In the genomic region with DNA sequence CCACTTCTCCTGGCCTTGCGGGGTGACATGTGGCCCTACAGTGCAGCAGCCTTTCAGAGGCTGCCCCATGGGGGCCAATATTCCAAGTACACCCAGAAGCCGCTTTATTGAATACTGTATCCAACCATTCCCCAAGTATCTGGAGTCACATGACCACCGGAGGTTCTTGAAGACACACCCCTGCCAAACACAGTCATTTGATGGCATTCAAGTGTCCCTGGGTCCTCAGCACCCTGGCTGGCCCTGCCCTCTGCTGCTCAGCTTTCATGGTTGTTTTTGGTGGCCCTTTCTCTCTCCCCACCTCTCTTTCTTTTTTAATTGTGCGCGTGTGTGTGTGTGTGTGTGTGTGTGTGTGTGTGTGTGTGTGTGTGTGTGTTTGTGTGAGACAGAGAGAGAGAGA, we compare ENCODE assay signal across 23 mouse cellular contexts.
A peak's percentile ranks its signal among the peaks of the same experiment; 100 is the strongest.
DNase-seq lines count a peak whose midpoint lies in the region; ATAC-seq and TF ChIP-seq lines count a peak whose summit lies in the region.
"Had no signal": no experiment of that assay in that cellular context is flagged by ENCODE, and none has a peak within 500 bp of the region (broad histone marks: within the 10 kb centered on the region; RNA-seq: fewer than 3 reads in every experiment).

No protein-coding gene starts in this region.

- H3K79me2 ChIP-seq in C2C12 (ENCODE audit: control insufficient read depth, insufficient read depth) (no peaks in the 10 kb centered on the region), MEL (ENCODE audit: control insufficient read depth, insufficient read depth, low read length, poor library complexity) (no peaks in the 10 kb centered on the region)

- no peak for TF ChIP-seq EP300 in lung, postnatal 0 days (IDR thresholded peaks at IDR 0.05)
- no peak for TF ChIP-seq EP300 in MEL (IDR thresholded peaks at IDR 0.05; ENCODE audit: low read depth in 1 of 2, low read length in 2 of 2)

- no peaks in the 10 kb centered on the region for H3K9me3 ChIP-seq in lung, postnatal 0 days (ENCODE audit: low read length)
- H3K9me3 ChIP-seq in MEL (replicated peaks; ENCODE audit: insufficient read depth, low read length): no peaks in the 10 kb centered on the region
- H3K9me3 ChIP-seq: embryonic facial prominence, embryonic 13.5 days; embryonic facial prominence, embryonic 15.5 days; forebrain, embryonic 10.5 days; forebrain, embryonic 12.5 days; G1E had no signal

- peaks cover 6% of the 10 kb centered on the region; the same call in 1 of the 2 replicates for H3K4me1 ChIP-seq in lung, postnatal 0 days (ENCODE audit: insufficient read depth, low read depth, low read length)
- H3K4me1 ChIP-seq in MEL (ENCODE audit: control insufficient read depth in 1 of 2, insufficient read depth in 2 of 2, low read length in 2 of 2): no peaks in the 10 kb centered on the region

- no peak for TF ChIP-seq POLR2A in MEL (IDR thresholded peaks at IDR 0.05; ENCODE audit: control insufficient read depth in 1 of 2, insufficient read depth in 1 of 2, low read depth in 1 of 2, low read length in 2 of 2, poor library complexity in 1 of 2)

- no peak overlapping the region for H3K4me2 ChIP-seq in lung, postnatal 0 days (replicated peaks; ENCODE audit: low read depth, low read length)
- H3K4me2 ChIP-seq: embryonic facial prominence, embryonic 13.5 days; embryonic facial prominence, embryonic 15.5 days; forebrain, embryonic 12.5 days had no signal

- peak; percentile 51 for DNase-seq in lung, postnatal 0 days (ENCODE audit: low spot score)
- no peak for DNase-seq in lung, postnatal 14 days
- DNase-seq in MEL (ENCODE audit: low read depth, low spot score): no peak
- no peak for DNase-seq in adrenal gland, postnatal 4 days (ENCODE audit: low spot score in 2 of 2)
- DNase-seq: adrenal gland, adult 2 months; adrenal gland, postnatal 10 days; adrenal gland, postnatal 25 days; cerebellum, adult 11-12 months; cerebellum, adult 2 months; cerebellum, adult 9-10 months; cerebellum, postnatal 14 days; cerebellum, postnatal 36 days; embryo, embryonic 11 days had no signal

- TF ChIP-seq CTCF in lung, postnatal 0 days (IDR thresholded peaks at IDR 0.05): peak; percentile 29; the same call in 1 of the 2 replicates
- TF ChIP-seq CTCF in C2C12 (IDR thresholded peaks at IDR 0.05; ENCODE audit: control insufficient read depth, insufficient read depth, insufficient read length) (no peak), MEL (IDR thresholded peaks at IDR 0.05 in 2 of 3, conservative IDR thresholded peaks at IDR 0.05 in 1 of 3; ENCODE audit: control insufficient read depth in 1 of 3, insufficient read depth in 1 of 3, low read depth in 2 of 3, low read length in 3 of 3, poor library complexity in 1 of 3, severe bottlenecking in 1 of 3) (no peak)

- 63% methylated on average over 3 of the region's 5 CpGs for WGBS in lung, postnatal 0 days

- H3K36me3 ChIP-seq in lung, postnatal 0 days (ENCODE audit: insufficient read depth, low read length): no peaks in the 10 kb centered on the region
- H3K36me3 ChIP-seq in C2C12 (ENCODE audit: control insufficient read depth, insufficient read depth): no peaks in the 10 kb centered on the region
- no peaks in the 10 kb centered on the region; a peak in 1 of 4 replicates for H3K36me3 ChIP-seq in MEL (ENCODE audit: control insufficient read depth in 1 of 2, insufficient read depth in 2 of 2, low read length in 2 of 2)
- H3K36me3 ChIP-seq: embryonic facial prominence, embryonic 13.5 days; embryonic facial prominence, embryonic 15.5 days; forebrain, embryonic 10.5 days; forebrain, embryonic 12.5 days had no signal

- ATAC-seq in lung, postnatal 0 days: peak; percentile 34; the same call in 1 of the 2 replicates
- ATAC-seq: CD4-positive, CD25-positive, alpha-beta regulatory T cell, adult 4 months; forebrain, embryonic 14.5 days; forebrain, embryonic 16.5 days had no signal

- no peak overlapping the region for H3K9ac ChIP-seq in lung, postnatal 0 days (replicated peaks; ENCODE audit: low read depth)
- H3K9ac ChIP-seq in MEL (ENCODE audit: control insufficient read depth, low read depth, low read length, poor library complexity, severe bottlenecking): no peak overlapping the region
- H3K9ac ChIP-seq: embryonic facial prominence, embryonic 13.5 days; embryonic facial prominence, embryonic 15.5 days; forebrain, embryonic 12.5 days had no signal

- no peak overlapping the region for H3ac ChIP-seq in C2C12 (ENCODE audit: control insufficient read depth, insufficient read length, low read depth)

- H3K79me3 ChIP-seq in C2C12 (ENCODE audit: low read depth): no peaks in the 10 kb centered on the region

- H3K27me3 ChIP-seq in lung, postnatal 0 days (replicated peaks; ENCODE audit: insufficient read depth, low read length): no peaks in the 10 kb centered on the region
- no peaks in the 10 kb centered on the region for H3K27me3 ChIP-seq in C2C12 (ENCODE audit: control insufficient read depth, insufficient read depth, insufficient read length)
- H3K27me3 ChIP-seq in MEL (ENCODE audit: control insufficient read depth in 1 of 2, insufficient read depth in 2 of 2, low read length in 2 of 2): no peaks in the 10 kb centered on the region
- H3K27me3 ChIP-seq: embryonic facial prominence, embryonic 13.5 days; embryonic facial prominence, embryonic 15.5 days had no signal

- H3K27ac ChIP-seq in lung, postnatal 0 days (ENCODE audit: low read length): no peak overlapping the region
- H3K27ac ChIP-seq in MEL (ENCODE audit: control insufficient read depth, low read depth, low read length): no peak overlapping the region
- H3K27ac ChIP-seq: embryonic facial prominence, embryonic 13.5 days; embryonic facial prominence, embryonic 15.5 days; forebrain, embryonic 10.5 days; forebrain, embryonic 12.5 days had no signal

- no peak overlapping the region for H3K4me3 ChIP-seq in lung, postnatal 0 days (ENCODE audit: low read depth, low read length)
- H3K4me3 ChIP-seq in C2C12 (ENCODE audit: insufficient read depth, poor library complexity, severe bottlenecking) (no peak overlapping the region), MEL (ENCODE audit: control insufficient read depth in 1 of 2, insufficient read depth in 1 of 2, low read depth in 2 of 2, low read length in 2 of 2) (no peak overlapping the region)
- H3K4me3 ChIP-seq: embryonic facial prominence, embryonic 13.5 days; embryonic facial prominence, embryonic 15.5 days; erythroblast, embryonic 14.5 days; forebrain, embryonic 10.5 days; forebrain, embryonic 12.5 days had no signal

- TF ChIP-seq RAD21 in MEL (IDR thresholded peaks at IDR 0.05; ENCODE audit: low read depth, low read length): no peak

TF ChIP-seq in C2C12, 6 proteins besides CTCF, POLR2A, EP300 and RAD21:
- TF ChIP-seq USF1 (IDR thresholded peaks at IDR 0.05; ENCODE audit: low read depth) (peak; percentile 48), FOSL1 (IDR thresholded peaks at IDR 0.05; ENCODE audit: insufficient read depth, low read length, poor library complexity, severe bottlenecking) (no peak)
TF ChIP-seq in C2C12: peak in this region for 1.

TF ChIP-seq in MEL, 35 proteins besides CTCF, POLR2A, EP300 and RAD21:
- TF ChIP-seq USF1 (IDR thresholded peaks at IDR 0.05; ENCODE audit: low read depth, low read length) (peak; percentile 34; the same call in 1 of the 2 replicates), UBTF (IDR thresholded peaks at IDR 0.05; ENCODE audit: borderline replicate concordance, insufficient read depth, low read depth, low read length) (no peak)
